Mouse (Mus musculus): Measurements from ENCODE around the gene Dhtkd1. TPM values are rescaled to one million over a fixed set of nuclear protein-coding genes. Genes with fewer than 3 reads are reported as not detected.

Dhtkd1 gene
- total and polyA plus RNA-seq, 3 experiments = 1.5 to 1.6 TPM; not detected in 1

DNA sequence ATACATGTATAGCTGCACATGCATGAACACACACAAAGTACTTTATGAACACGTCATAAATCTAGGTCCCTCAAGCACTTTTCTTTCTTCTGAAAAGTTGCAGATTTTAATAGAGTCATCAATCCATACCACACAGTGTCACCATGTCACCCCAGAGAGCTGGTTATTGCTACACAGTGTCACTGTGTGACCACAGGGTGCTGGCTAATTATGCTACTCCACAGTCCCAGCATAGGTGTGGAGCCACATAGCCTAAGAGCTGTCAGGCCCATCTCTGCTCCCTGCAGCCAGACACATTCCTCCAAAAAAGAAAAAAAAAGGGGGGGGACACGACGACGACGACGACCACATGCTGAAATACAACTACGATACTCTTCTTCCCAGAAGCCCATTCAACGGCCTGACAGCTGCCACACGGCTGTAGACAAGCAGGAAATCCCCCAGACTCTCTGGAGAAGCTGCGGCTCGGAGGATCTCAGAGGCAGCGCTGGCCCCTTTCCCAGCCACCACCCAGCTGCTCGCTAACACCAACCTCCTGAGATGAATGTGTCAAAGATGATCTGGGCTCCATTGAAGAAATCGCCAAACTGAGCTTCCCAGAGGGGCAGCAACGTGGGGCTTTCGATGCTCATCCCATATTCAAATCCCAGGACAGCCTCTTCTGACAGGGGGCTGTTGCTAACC lies 31.2 kb downstream of the Dhtkd1 start:
- TF ChIP-seq POLR2A (IDR thresholded peaks at IDR 0.05; ENCODE audit: control insufficient read depth in 1 of 2, insufficient read depth in 1 of 2, low read depth in 1 of 2, low read length in 2 of 2, poor library complexity in 1 of 2) (no peak), TBP (IDR thresholded peaks at IDR 0.05; ENCODE audit: low read depth, low read length) (no peak), ZC3H11A (IDR thresholded peaks at IDR 0.05; ENCODE audit: low read depth, low read length) (no peak), MAZ (IDR thresholded peaks at IDR 0.05; ENCODE audit: low read depth, low read length) (no peak), ETS1 (IDR thresholded peaks at IDR 0.05; ENCODE audit: low read depth, low read length) (no peak), POLR2AphosphoS5 (IDR thresholded peaks at IDR 0.05; ENCODE audit: borderline replicate concordance, low read depth, low read length) (no peak), MYB (IDR thresholded peaks at IDR 0.05; ENCODE audit: low read depth, low read length) (no peak), MYC (IDR thresholded peaks at IDR 0.05; ENCODE audit: low read depth, low read length) (no peak), HCFC1 (IDR thresholded peaks at IDR 0.05; ENCODE audit: low read depth, low read length) (no peak), CHD2 (IDR thresholded peaks at IDR 0.05; ENCODE audit: low read length) (no peak), TCF12 (IDR thresholded peaks at IDR 0.05; ENCODE audit: low read depth, low read length) (no peak), MAFK (IDR thresholded peaks at IDR 0.05; ENCODE audit: borderline replicate concordance, low read depth, low read length) (no peak), EP300 (IDR thresholded peaks at IDR 0.05; ENCODE audit: low read depth in 1 of 2, low read length in 2 of 2) (no peak), ZMIZ1 (IDR thresholded peaks at IDR 0.05; ENCODE audit: low read depth, low read length) (no peak), MAX (IDR thresholded peaks at IDR 0.05; ENCODE audit: low read length) (no peak)
- Histone ChIP-seq H3K9me3 (replicated peaks; ENCODE audit: insufficient read depth, low read length) (no peaks in the 10 kb centered on the region), H3K4me3 (ENCODE audit: control insufficient read depth in 1 of 2, insufficient read depth in 1 of 2, low read depth in 2 of 2, low read length in 2 of 2) (no peak overlapping the region), H3K36me3 (ENCODE audit: control insufficient read depth in 1 of 2, insufficient read depth in 2 of 2, low read length in 2 of 2) (no peaks in the 10 kb centered on the region), H3K79me2 (ENCODE audit: control insufficient read depth, insufficient read depth, low read length, poor library complexity) (no peaks in the 10 kb centered on the region), H3K27me3 (ENCODE audit: control insufficient read depth in 1 of 2, insufficient read depth in 2 of 2, low read length in 2 of 2) (no peaks in the 10 kb centered on the region), H3K27ac (ENCODE audit: control insufficient read depth, low read depth, low read length) (no peak overlapping the region), H3K4me1 (ENCODE audit: control insufficient read depth in 1 of 2, insufficient read depth in 2 of 2, low read length in 2 of 2) (no peaks in the 10 kb centered on the region), H3K9ac (ENCODE audit: control insufficient read depth, low read depth, low read length, poor library complexity, severe bottlenecking) (no peak overlapping the region)
- DNase-seq (ENCODE audit: low read depth, low spot score) = no peak

DNA sequence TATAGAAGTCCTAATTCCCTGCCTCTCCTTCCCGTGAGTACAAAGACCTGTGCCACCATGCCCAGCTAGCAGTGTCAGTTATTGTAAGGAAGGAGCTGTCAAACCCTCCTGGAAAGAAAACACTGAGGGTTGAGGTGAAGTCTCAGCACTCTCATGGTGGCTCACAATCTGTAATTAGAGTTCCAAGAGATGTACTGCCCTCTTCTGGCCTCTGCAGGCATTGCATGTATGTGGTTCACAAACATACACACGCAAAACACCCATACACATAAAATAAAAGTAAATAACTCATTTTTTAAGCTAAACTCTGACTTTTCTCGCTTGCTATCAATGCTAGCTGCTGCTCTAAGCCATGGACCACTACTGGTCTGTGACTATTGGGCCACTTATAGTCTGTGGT lies 36.0 kb downstream of the Dhtkd1 start:
- TF ChIP-seq NELFE (IDR thresholded peaks at IDR 0.05; ENCODE audit: low read depth, low read length) = no peak
- no peak for TF ChIP-seq HCFC1 (IDR thresholded peaks at IDR 0.05; ENCODE audit: low read depth, low read length)
- TF ChIP-seq E2F4 (IDR thresholded peaks at IDR 0.05; ENCODE audit: borderline replicate concordance, low read depth, low read length) = no peak
- peak; percentile 77 for TF ChIP-seq RAD21 (IDR thresholded peaks at IDR 0.05; ENCODE audit: low read depth, low read length)
- TF ChIP-seq ZC3H11A (IDR thresholded peaks at IDR 0.05; ENCODE audit: low read depth, low read length) = peak; percentile 63
- TF ChIP-seq CHD2 (IDR thresholded peaks at IDR 0.05; ENCODE audit: low read length) = no peak
- TF ChIP-seq RCOR1 (IDR thresholded peaks at IDR 0.05; ENCODE audit: low read depth, low read length) = no peak
- TF ChIP-seq CTCF (IDR thresholded peaks at IDR 0.05 in 2 of 3, conservative IDR thresholded peaks at IDR 0.05 in 1 of 3; ENCODE audit: control insufficient read depth in 1 of 3, insufficient read depth in 1 of 3, low read depth in 2 of 3, low read length in 3 of 3, poor library complexity in 1 of 3, severe bottlenecking in 1 of 3) = peak; percentile 73 to 96 (median 83)
- peak; percentile 84 for TF ChIP-seq SMC3 (IDR thresholded peaks at IDR 0.05; ENCODE audit: low read depth, low read length)
- TF ChIP-seq GATA1 (IDR thresholded peaks at IDR 0.05; ENCODE audit: low read depth, low read length) = no peak
- peak; percentile 84 for DNase-seq (ENCODE audit: low read depth, low spot score)
- Histone ChIP-seq H3K36me3 (ENCODE audit: control insufficient read depth in 1 of 2, insufficient read depth in 2 of 2, low read length in 2 of 2) (peaks cover 0 to 1% of the 10 kb centered on the region in 2 experiments; a peak in 1 of 4 replicates), H3K4me1 (ENCODE audit: control insufficient read depth in 1 of 2, insufficient read depth in 2 of 2, low read length in 2 of 2) (no peaks in the 10 kb centered on the region), H3K79me2 (ENCODE audit: control insufficient read depth, insufficient read depth, low read length, poor library complexity) (no peaks in the 10 kb centered on the region), H3K9me3 (replicated peaks; ENCODE audit: insufficient read depth, low read length) (no peaks in the 10 kb centered on the region), H3K27ac (ENCODE audit: control insufficient read depth, low read depth, low read length) (no peak overlapping the region), H3K4me3 (ENCODE audit: control insufficient read depth in 1 of 2, insufficient read depth in 1 of 2, low read depth in 2 of 2, low read length in 2 of 2) (no peak overlapping the region), H3K9ac (ENCODE audit: control insufficient read depth, low read depth, low read length, poor library complexity, severe bottlenecking) (no peak overlapping the region), H3K27me3 (ENCODE audit: control insufficient read depth in 1 of 2, insufficient read depth in 2 of 2, low read length in 2 of 2) (no peaks in the 10 kb centered on the region)
